Mouse (Mus musculus) induced T-regulatory cell, adult 2 months (primary cell): ENCODE results near the gene Folr1.
A peak's percentile ranks its signal among the peaks of the same experiment; 100 is the strongest.

Source experiments
- DNase-seq: peaks from one replicate; pipeline ENCODE4 v3.0.0-alpha.2; 2012; ENCODE audit warnings: low read depth

Gene Folr1

DNA sequence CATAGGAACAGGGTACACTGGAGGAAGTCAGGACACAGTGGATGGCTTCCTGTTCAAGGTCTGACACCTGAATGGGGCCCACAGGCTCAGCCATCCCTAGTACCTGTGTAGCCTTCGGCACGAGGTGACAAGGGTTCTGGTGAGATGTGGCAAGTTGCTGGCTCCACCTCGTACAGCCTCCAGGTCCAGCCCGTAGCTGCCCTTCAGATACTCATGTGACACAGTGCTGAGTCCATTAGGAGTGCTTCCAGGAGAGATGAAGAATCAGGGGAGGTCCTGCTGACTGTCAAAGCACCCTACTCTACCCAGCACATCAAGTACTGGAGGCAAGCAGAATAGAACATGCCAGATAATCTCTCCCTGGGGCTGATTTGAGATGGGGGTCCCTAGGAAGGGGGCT lies 38.2 kb downstream of the Folr1 start:
- DNase-seq, result no peak

- DNase-seq, result no peak
Observed at GRCm38 (mm10) chr7:101831437-101831836, 39.2 kb downstream of the Folr1 start.

DNA sequence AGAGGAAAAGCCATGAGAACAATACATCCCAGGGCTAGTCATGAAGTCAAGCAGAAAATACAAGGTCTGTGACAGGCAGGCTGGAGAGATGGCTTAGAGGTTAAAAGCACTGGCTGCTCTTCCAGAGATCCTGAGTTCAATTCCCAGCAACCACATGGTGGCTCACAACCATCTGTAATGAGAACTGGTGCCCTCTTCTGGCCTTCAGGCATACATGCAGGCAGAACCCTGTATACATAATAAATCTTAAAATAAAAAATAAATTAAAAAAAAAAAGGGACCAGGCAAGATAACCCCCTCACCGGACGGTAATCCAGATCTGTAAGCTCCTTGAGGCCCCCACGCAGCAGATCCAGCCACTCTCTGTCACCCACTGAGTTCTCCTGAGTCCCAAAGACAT lies 40.2 kb downstream of the Folr1 start:
- DNase-seq, result no peak

DNA sequence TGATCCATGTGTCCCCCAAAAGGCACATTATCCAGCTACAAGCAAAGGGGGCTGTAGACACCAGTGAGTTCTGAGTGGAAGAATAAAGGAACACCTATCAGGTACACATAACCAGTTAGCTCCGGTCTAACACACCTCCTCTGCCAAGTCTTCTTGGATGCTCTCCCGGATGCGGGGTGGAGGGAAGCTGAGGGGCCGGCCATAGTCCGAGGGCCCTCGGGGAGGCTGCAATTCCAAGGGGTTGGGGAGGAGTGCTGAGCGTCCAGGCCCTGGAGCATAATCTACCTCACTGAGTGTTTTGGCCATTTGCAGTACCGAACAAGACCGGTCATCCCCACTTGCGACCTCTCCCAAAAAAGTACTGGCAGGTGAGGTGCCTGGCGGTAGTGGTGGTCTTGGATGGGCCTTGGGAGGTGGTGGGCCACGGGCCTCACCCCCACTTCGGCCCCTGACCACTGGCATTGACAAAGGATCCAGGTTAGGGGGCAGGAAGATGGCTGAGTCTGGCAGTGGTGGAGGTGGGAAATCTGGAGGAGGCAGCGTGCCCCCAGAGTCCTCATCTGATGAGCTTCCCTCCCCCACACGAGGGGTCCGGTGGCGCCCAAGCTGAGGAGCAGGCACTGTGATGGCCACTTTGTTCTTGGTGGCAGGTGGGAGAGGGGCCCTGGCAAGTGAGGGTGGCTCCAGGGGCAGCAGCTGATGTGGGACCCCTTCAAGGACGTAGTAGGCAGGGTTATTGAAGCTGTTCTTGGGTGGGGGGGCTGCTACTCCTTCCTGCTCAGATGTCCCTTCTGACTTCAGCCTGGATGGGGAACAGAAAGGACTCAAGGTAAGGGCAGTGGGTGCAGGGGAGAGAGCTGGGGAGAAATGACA lies 46.6 kb downstream of the Folr1 start:
- no peak for DNase-seq

DNA sequence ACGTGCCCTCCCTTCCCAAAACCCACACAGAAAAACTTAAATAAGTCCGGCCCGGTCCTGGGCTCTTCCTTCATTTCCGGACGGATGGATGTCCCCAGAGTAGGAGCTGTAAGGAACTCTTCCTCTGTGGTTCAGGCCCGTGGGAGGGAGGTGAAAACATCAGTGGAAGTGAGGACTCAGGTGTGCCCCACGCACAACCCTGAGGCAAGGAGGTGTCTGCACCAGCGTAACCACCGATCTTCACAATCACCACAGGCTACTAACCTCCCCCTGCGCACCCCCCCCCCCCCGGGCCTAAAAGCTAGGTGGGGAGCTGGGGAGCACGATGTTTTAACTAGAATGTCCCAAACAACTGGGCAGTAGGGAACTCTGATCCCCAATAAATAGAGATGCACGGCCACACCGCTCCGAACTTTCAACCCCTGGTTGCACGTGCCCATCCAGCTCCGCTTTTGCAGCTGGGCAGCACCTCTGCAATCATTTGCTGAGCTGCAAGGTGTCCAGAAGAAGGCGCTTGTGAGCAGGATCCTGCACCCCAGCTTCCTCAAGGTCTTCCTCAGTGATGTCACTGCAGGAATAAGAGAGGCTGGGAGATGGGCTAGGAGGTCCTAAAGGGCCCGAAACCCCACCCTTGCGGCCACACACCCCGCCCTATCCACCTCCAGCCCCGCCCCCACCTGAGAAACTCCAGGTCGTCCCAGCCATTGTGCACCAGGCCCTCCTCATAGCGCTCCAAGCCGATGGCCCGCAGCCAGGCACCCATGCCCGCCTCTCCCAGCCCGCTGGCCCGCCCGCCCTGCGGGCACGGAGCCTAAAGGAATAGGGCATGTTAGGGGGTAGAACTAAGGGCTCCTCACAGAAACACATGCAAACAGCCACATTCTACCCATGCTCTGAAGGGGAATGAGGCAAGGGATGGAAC lies 47.5 kb downstream of the Folr1 start:
- DNase-seq, result no peak

GRCm38 (mm10) chr7:101821571-101822501 lies 48.8 kb downstream of the Folr1 start:
- peak; percentile 62 for DNase-seq

DNA sequence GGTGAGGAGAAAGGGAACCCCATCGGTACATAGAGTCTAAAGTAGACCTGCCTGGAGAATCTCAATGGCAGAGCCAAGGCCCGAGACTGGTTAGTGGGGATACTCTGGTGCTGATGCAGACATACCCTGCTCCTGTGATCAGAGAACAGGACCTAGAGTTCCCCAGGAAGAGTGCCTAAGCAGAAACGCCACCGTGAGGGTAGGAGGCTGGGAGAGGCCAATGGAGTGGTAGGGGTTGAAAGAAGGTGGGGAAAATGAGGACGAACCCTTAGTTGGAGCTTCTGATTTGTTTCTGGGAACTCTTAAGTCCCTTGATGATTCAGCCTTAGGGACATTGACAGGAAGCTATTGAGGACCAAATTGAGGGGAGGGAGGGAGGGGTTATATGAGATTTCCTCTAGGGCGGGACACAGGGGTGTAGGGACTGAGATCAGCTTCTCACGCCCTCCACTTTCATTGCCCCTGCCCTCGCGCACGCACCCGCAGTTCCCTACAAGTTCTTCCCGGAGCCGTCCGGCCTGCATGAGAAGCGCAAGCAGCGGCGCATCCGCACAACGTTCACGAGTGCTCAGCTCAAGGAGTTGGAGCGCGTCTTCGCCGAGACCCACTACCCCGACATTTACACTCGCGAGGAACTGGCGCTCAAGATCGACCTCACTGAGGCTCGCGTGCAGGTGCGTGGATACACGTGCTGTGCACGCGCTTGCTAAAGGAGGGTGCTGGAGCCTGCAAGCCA lies 50.1 kb downstream of the Folr1 start:
- peak; percentile 50 for DNase-seq

DNA sequence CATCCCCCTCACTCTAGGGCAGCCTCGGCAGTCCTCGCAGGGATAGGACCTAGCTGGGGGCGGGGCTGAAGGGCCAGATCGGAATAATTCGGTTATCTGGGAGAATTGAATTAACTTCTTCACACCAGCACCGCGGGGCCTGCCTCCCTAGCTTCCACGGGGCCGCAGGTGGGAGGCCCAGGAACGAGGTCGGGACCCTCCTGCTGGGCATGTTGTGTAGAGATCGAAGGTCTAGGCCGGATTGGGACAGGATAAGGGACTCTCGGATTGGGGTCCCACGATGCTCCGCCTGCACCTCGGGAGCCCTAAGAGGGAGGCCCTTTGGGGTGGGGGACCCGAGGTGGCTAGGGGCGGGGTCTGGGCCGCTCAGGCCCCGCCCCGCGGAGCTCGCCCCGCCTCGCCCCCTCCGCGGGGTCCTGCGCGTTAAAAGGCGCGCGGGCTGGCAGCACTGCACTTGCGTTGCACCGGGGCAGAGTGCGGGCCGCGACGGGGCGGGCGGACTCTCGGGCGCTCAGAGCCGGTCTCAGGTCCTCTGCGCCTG lies 52.7 kb downstream of the Folr1 start, which contains the start of gene Phox2a:
Gene Phox2a (plus strand): TSS at position 453 of the 541 bp plus-strand sequence.
- DNase-seq, result peak; percentile 4
